Mouse (Mus musculus) urinary bladder, adult 18-20 months (tissue): ENCODE data around the gene Adh1.

Experiments used
- DNase-seq, 2 experiments: peaks; one replicate each; pipeline ENCODE4 v3.0.0; 2022; ENCODE audit warnings: low spot score in 2 of 2, mixed read lengths in 2 of 2

The Adh1 gene

GRCm38 (mm10) chr3:138287686-138288085 lies 26.9 kb downstream of the Adh1 start:
- no peak for DNase-seq

- no peak for DNase-seq
Measured at GRCm38 (mm10) chr3:138290672-138291071, 29.9 kb downstream of the Adh1 start.

- no peak for DNase-seq
Measured at GRCm38 (mm10) chr3:138291529-138292117, 30.8 kb downstream of the Adh1 start.

GRCm38 (mm10) chr3:138293298-138293895 lies 32.6 kb downstream of the Adh1 start:
- DNase-seq, result no peak

- no peak for DNase-seq
Measured at GRCm38 (mm10) chr3:138300130-138300529, 39.3 kb downstream of the Adh1 start.

- DNase-seq, result no peak
Measured at GRCm38 (mm10) chr3:138302676-138303075, 41.9 kb downstream of the Adh1 start.

GRCm38 (mm10) chr3:138303771-138304488 lies 43.1 kb downstream of the Adh1 start:
- DNase-seq, result no peak

- DNase-seq, result no peak
Measured at GRCm38 (mm10) chr3:138304489-138304871, 43.7 kb downstream of the Adh1 start.

- DNase-seq, result no peak
Measured at GRCm38 (mm10) chr3:138305486-138306289, 44.9 kb downstream of the Adh1 start.

GRCm38 (mm10) chr3:138306290-138306683 lies 45.5 kb downstream of the Adh1 start:
- no peak for DNase-seq

- DNase-seq, result no peak
Measured at GRCm38 (mm10) chr3:138309910-138310309, 49.1 kb downstream of the Adh1 start.

GRCm38 (mm10) chr3:138311015-138311414 lies 50.2 kb downstream of the Adh1 start:
- DNase-seq, result no peak

- DNase-seq, result no peak
Measured at GRCm38 (mm10) chr3:138312965-138313364, 52.2 kb downstream of the Adh1 start, which contains the start of gene Adh6a. TSS of gene Adh6a (plus strand) at chr3:138313286.

- DNase-seq, result no peak
Measured at GRCm38 (mm10) chr3:138316908-138317472, 56.2 kb downstream of the Adh1 start.

GRCm38 (mm10) chr3:138325001-138325400 lies 64.2 kb downstream of the Adh1 start:
- no peak for DNase-seq

GRCm38 (mm10) chr3:138325466-138325865 lies 64.7 kb downstream of the Adh1 start:
- no peak for DNase-seq

GRCm38 (mm10) chr3:138333910-138334309 lies 73.1 kb downstream of the Adh1 start:
- no peak for DNase-seq

- DNase-seq, result peak in 1 of 2 experiments; percentile 9
Measured at GRCm38 (mm10) chr3:138334320-138334719, 73.5 kb downstream of the Adh1 start.

- DNase-seq, result no peak
Measured at GRCm38 (mm10) chr3:138335566-138335965, 74.8 kb downstream of the Adh1 start.

GRCm38 (mm10) chr3:138336104-138336754 lies 75.4 kb downstream of the Adh1 start:
- DNase-seq, result no peak
